Mouse (Mus musculus): ENCODE results near the gene Olfr655. TPM values are rescaled to one million over a fixed set of nuclear protein-coding genes. Genes with fewer than 3 reads are reported as not detected.

The Olfr655 gene
- total and polyA plus RNA-seq, 2 experiments from 2014 or later, result not detected

- no peak for TF ChIP-seq CTCF (IDR thresholded peaks at IDR 0.05)
- H3K4me2 ChIP-seq (ENCODE audit: low read depth, low read length, poor library complexity, severe bottlenecking), result no peak overlapping the region
- no peak for ATAC-seq (ENCODE audit: low FRiP score)
- H3K9ac ChIP-seq (replicated peaks; ENCODE audit: low read length, poor library complexity, severe bottlenecking), result no peak overlapping the region
- H3K4me1 ChIP-seq (ENCODE audit: insufficient read depth, low read length), result no peaks in the 10 kb centered on the region
- DNase-seq (ENCODE audit: low spot score), result no peak
- no peaks in the 10 kb centered on the region for H3K9me3 ChIP-seq (ENCODE audit: low read length)
- H3K4me3 ChIP-seq (ENCODE audit: low read depth, low read length), result no peak overlapping the region
- 76% methylated on average over 1 of the region's 1 CpGs for WGBS
- no peaks in the 10 kb centered on the region for H3K27me3 ChIP-seq (ENCODE audit: insufficient read depth, low read length)
- no peaks in the 10 kb centered on the region for H3K36me3 ChIP-seq (ENCODE audit: insufficient read depth, low read length)
- H3K27ac ChIP-seq (ENCODE audit: low read depth, low read length), result no peak overlapping the region
Observed at GRCm38 (mm10) chr7:104552700-104553099, 48.9 kb downstream of the Olfr655 start.

DNA sequence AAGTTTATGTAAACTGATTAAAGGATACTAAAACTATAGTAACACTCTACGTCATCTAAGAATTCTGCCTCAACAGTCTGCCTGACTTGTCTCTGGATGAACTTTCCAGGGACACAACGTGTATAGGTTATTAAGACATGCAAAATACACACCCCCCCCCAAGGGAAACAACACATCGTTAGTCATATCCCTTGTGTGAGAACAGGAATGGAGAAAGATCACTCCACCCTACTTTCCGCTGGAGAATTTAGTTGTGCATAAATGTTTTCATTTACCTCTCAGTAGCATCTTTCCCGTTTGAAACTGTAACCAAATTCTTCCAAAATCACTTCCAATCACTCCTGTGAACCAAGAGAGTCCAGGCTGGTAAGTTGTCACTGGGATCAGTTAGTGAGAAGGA is 51.7 kb downstream of the Olfr655 start, which contains the start of gene Olfr651:
Olfr651 (plus strand) TSS at position 301 of the 400 bp plus-strand sequence.
- Histone ChIP-seq H3K9ac (replicated peaks; ENCODE audit: low read length, poor library complexity, severe bottlenecking) (no peak within 1 kb of the TSS), H3K4me1 (ENCODE audit: insufficient read depth, low read length) (no peaks in the 10 kb centered on the region), H3K27ac (ENCODE audit: low read depth, low read length) (no peak within 1 kb of the TSS), H3K4me3 (ENCODE audit: low read depth, low read length) (no peak within 1 kb of the TSS), H3K4me2 (ENCODE audit: low read depth, low read length, poor library complexity, severe bottlenecking) (no peak within 1 kb of the TSS), H3K36me3 (ENCODE audit: insufficient read depth, low read length) (no peaks in the 10 kb centered on the region), H3K9me3 (ENCODE audit: low read length) (no peaks in the 10 kb centered on the region), H3K27me3 (ENCODE audit: insufficient read depth, low read length) (no peaks in the 10 kb centered on the region)
- 81% methylated on average over 5 of the region's 5 CpGs for WGBS
- DNase-seq (ENCODE audit: low spot score), result no peak
- no peak for ATAC-seq (ENCODE audit: low FRiP score)
- TF ChIP-seq CTCF (IDR thresholded peaks at IDR 0.05), result no peak

Other genes starting within 250 kb of the Olfr655 start
- gene Trim12c, start 248.4 kb downstream of the Olfr655 start, total RNA-seq (2014; rRNA removed), result 3.5 and 3.6 TPM in 2 replicates
- 0.57 and 0.58 TPM in 2 replicates for gene Trim12c, start 248.4 kb downstream of the Olfr655 start, polyA plus RNA-seq (2015; fragmentation: Nextera tagmentation; extraction: Ambion mirVana)
- not detected in 2 replicates for gene Trim30b, start 231.9 kb downstream of the Olfr655 start, total RNA-seq (2014; rRNA removed)
- 0.11 TPM in 1 of 2 replicates, not detected in the other for gene Trim30b, start 231.9 kb downstream of the Olfr655 start, polyA plus RNA-seq (2015; fragmentation: Nextera tagmentation; extraction: Ambion mirVana)
- gene Trim30c, start 200.9 kb downstream of the Olfr655 start, total RNA-seq (2014; rRNA removed), result 0.88 TPM in 1 of 2 replicates, not detected in the other
- gene Trim30c, start 200.9 kb downstream of the Olfr655 start, polyA plus RNA-seq (2015; fragmentation: Nextera tagmentation; extraction: Ambion mirVana), result 0.16 TPM in 1 of 2 replicates, not detected in the other
- 1.5 and 1.7 TPM in 2 replicates for gene Trim30a, start 136.6 kb downstream of the Olfr655 start, total RNA-seq (2014; rRNA removed)
- 0.73 and 0.94 TPM in 2 replicates for gene Trim30a, start 136.6 kb downstream of the Olfr655 start, polyA plus RNA-seq (2015; fragmentation: Nextera tagmentation; extraction: Ambion mirVana)
- 1.7 and 1.9 TPM in 2 replicates for gene Trim30d, start 93.9 kb downstream of the Olfr655 start, total RNA-seq (2014; rRNA removed)
- gene Trim30d, start 93.9 kb downstream of the Olfr655 start, polyA plus RNA-seq (2015; fragmentation: Nextera tagmentation; extraction: Ambion mirVana), result 0.90 and 1.1 TPM in 2 replicates
- gene Olfr651, start 51.6 kb downstream of the Olfr655 start, total RNA-seq (2014; rRNA removed), result not detected in 2 replicates
- gene Olfr651, start 51.6 kb downstream of the Olfr655 start, polyA plus RNA-seq (2015; fragmentation: Nextera tagmentation; extraction: Ambion mirVana), result not detected in 2 replicates
- not detected in 2 replicates for gene Olfr652, start 40.9 kb downstream of the Olfr655 start, total RNA-seq (2014; rRNA removed)
- gene Olfr652, start 40.9 kb downstream of the Olfr655 start, polyA plus RNA-seq (2015; fragmentation: Nextera tagmentation; extraction: Ambion mirVana), result not detected in 2 replicates
- gene Olfr653, start 24.5 kb downstream of the Olfr655 start, total RNA-seq (2014; rRNA removed), result not detected in 2 replicates
- gene Olfr653, start 24.5 kb downstream of the Olfr655 start, polyA plus RNA-seq (2015; fragmentation: Nextera tagmentation; extraction: Ambion mirVana), result not detected in 2 replicates
- gene Olfr654, start 14.8 kb downstream of the Olfr655 start, total RNA-seq (2014; rRNA removed), result not detected in 2 replicates
- not detected in 2 replicates for gene Olfr654, start 14.8 kb downstream of the Olfr655 start, polyA plus RNA-seq (2015; fragmentation: Nextera tagmentation; extraction: Ambion mirVana)
- not detected in 2 replicates for gene Olfr656, start 12.2 kb upstream of the Olfr655 start, total RNA-seq (2014; rRNA removed)
- gene Olfr656, start 12.2 kb upstream of the Olfr655 start, polyA plus RNA-seq (2015; fragmentation: Nextera tagmentation; extraction: Ambion mirVana), result not detected in 2 replicates
- not detected in 2 replicates for gene Olfr657, start 23.0 kb upstream of the Olfr655 start, total RNA-seq (2014; rRNA removed)
- not detected in 2 replicates for gene Olfr657, start 23.0 kb upstream of the Olfr655 start, polyA plus RNA-seq (2015; fragmentation: Nextera tagmentation; extraction: Ambion mirVana)
- gene Olfr658, start 45.5 kb upstream of the Olfr655 start, total RNA-seq (2014; rRNA removed), result 0.05 and 0.42 TPM in 2 replicates
- 0.20 and 0.25 TPM in 2 replicates for gene Olfr658, start 45.5 kb upstream of the Olfr655 start, polyA plus RNA-seq (2015; fragmentation: Nextera tagmentation; extraction: Ambion mirVana)
- gene Olfr659, start 65.0 kb upstream of the Olfr655 start, total RNA-seq (2014; rRNA removed), result not detected in 2 replicates
- not detected in 2 replicates for gene Olfr659, start 65.0 kb upstream of the Olfr655 start, polyA plus RNA-seq (2015; fragmentation: Nextera tagmentation; extraction: Ambion mirVana)
- not detected in 2 replicates for gene Olfr661, start 84.7 kb upstream of the Olfr655 start, total RNA-seq (2014; rRNA removed)
- gene Olfr661, start 84.7 kb upstream of the Olfr655 start, polyA plus RNA-seq (2015; fragmentation: Nextera tagmentation; extraction: Ambion mirVana), result not detected in 2 replicates
- gene Usp17le, start 175.7 kb upstream of the Olfr655 start, total RNA-seq (2014; rRNA removed), result not detected in 2 replicates
- not detected in 2 replicates for gene Usp17le, start 175.7 kb upstream of the Olfr655 start, polyA plus RNA-seq (2015; fragmentation: Nextera tagmentation; extraction: Ambion mirVana)
- not detected in 2 replicates for gene Usp17lb, start 240.8 kb upstream of the Olfr655 start, total RNA-seq (2014; rRNA removed)
- not detected in 2 replicates for gene Usp17lb, start 240.8 kb upstream of the Olfr655 start, polyA plus RNA-seq (2015; fragmentation: Nextera tagmentation; extraction: Ambion mirVana)

Measured in midbrain, postnatal 0 days (tissue).